Mouse (Mus musculus) left cerebral cortex, adult 2 months (tissue): ENCODE data around the gene Gas2l1. TPM values are rescaled to one million over a fixed set of nuclear protein-coding genes. Genes with fewer than 3 reads are reported as not detected.
"Not testable (repeated sequence)": the region's sequence is repeated elsewhere in the genome, so short reads cannot be mapped to it uniquely, and the experiment has no call there.

Source experiments
- DNase-seq, 2 experiments: peaks; one replicate each; pipeline ENCODE4 v3.0.0; 2021 to 2022; ENCODE audit warnings: low spot score in 2 of 2, mixed read lengths in 1 of 2; ENCODE audit errors: extremely low spot score in 1 of 2
- H3K27ac ChIP-seq: fragments of 200-600 bp; 2 replicates; pipeline ENCODE4 v1.8.1; 2022
- H3K4me3 ChIP-seq: fragments of 200-600 bp; 2 replicates; pipeline ENCODE4 v1.8.1; 2022
- CTCF ChIP-seq: fragments of 200-600 bp; IDR thresholded peaks from 2 replicates; pipeline ENCODE4 v1.8.1; 2022; ENCODE audit warnings: antibody characterized with exemption, mild to moderate bottlenecking, moderate library complexity
- intact Hi-C: fragments of 180-260 bp; cut with DNase I; formaldehyde crosslinking; loops from one replicate; pipeline ENCODE4 v1.15.1; 2025
- total RNA-seq, 2 experiments: library from RNA; stranded (reverse); gene quantifications; 2 replicates each; pipeline ENCODE4 v1.2.3; 2021

The Gas2l1 gene
- total RNA-seq, 2 experiments from 2014 or later = 92.1 to 95.3 TPM

DNA sequence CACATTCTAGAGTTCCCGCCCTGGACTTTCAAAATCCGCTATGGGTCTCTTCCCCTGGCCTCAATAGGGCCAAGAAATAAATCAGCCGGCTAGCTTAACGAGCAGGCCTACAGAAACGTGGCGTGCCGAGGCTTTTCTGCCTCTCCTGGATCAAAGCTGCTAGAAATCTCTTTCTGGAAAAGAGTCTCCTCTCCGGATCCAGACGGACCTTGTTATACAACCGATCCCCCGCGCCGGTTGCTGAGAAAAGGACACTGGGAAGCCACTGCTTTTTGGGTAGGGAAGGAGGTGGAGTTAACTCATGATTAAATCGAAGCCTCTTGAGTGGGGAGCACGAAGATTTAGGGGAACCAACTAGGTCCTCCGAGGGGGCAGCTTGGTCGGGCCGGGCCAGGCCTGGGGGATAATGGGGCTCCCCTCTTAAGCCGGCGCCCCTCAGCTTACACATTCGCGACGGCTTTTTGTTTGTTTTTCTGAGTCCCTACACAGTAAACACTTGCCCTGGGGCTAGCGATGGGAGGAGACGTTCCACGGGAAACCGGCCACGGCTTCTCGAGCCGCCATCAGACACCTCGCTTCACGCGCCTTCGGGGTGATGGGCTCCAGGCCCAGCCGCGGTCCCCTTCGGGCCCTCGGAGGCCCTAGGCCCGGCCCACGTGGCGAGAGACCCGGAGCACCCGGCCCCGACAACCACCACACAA lies 33.1 kb upstream of the Gas2l1 start:
- H3K4me3 ChIP-seq = peak overlapping the region; percentile 85
- TF ChIP-seq CTCF = no peak
- intact Hi-C loops = loop anchor here (5.0 kb wide), 1 partner anchor 664 kb away; the partner anchor contains the start of gene Urgcp
- H3K27ac ChIP-seq = peak overlapping the region; percentile 100
- DNase-seq = peak; percentile 58 to 61

- no peak for TF ChIP-seq CTCF
- no peak for DNase-seq
- H3K27ac ChIP-seq = no peak overlapping the region
- intact Hi-C loops = loop anchor here (5.0 kb wide), 1 partner anchor 666 kb away; the partner anchor contains the start of gene Urgcp
- no peak overlapping the region for H3K4me3 ChIP-seq
Measured at GRCm38 (mm10) chr11:5096480-5097020, 31.4 kb upstream of the Gas2l1 start.

DNA sequence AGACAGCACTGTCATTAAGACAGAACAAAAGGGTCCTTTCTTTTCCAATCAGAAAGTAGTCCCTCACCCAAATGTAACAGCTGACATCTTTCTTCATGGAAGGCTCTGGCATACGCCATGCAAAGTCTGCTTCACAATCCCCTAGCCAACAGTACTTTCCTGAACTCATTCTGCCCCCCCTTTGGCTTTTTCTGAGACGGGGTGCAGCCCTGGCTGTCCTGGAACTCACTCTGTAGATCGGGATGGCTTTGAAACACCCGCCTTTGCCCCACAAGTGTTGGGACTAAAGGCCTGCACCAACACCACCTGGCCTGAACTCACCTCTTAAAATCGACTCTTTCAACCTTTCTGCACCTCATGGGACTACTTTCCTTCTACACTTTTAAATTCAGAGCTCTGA lies 30.8 kb upstream of the Gas2l1 start:
- TF ChIP-seq CTCF = no peak
- H3K4me3 ChIP-seq = no peak overlapping the region
- intact Hi-C loops = loop anchor here (5.0 kb wide), 1 partner anchor 666 kb away; the partner anchor contains the start of gene Urgcp
- H3K27ac ChIP-seq = no peak overlapping the region
- DNase-seq = no peak

GRCm38 (mm10) chr11:5091706-5092105 lies 26.6 kb upstream of the Gas2l1 start:
- no peak for DNase-seq
- peak; percentile 32 for TF ChIP-seq CTCF
- H3K27ac ChIP-seq = no peak overlapping the region
- no peak overlapping the region for H3K4me3 ChIP-seq
- intact Hi-C loops = no loop called here

DNA sequence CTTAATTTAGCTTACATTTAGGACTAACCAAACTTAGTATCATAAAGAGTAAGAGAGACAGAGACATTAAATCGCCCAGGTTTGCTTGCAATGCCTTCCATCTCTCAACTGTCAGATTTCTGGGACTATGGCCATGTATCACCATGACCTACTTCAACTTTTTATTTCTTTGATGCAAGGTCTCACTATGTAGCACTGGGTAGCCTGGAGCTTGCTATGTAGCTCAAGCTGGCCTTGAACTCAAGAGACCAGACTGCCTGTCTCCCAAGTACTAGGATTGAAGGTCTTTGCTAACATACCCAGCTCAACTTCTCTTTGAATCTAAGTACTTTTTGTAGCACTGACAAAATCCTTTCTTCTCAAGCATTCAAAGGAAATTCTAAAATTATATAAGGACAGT lies 24.0 kb upstream of the Gas2l1 start:
- intact Hi-C loops = no loop called here
- Histone ChIP-seq H3K4me3 (no peak overlapping the region), H3K27ac (no peak overlapping the region)
- no peak for DNase-seq
- no peak for TF ChIP-seq CTCF

GRCm38 (mm10) chr11:5076843-5077242 lies 11.7 kb upstream of the Gas2l1 start:
- H3K4me3 ChIP-seq, DNase-seq, H3K27ac ChIP-seq, intact Hi-C loops: not testable (repeated sequence)

DNA sequence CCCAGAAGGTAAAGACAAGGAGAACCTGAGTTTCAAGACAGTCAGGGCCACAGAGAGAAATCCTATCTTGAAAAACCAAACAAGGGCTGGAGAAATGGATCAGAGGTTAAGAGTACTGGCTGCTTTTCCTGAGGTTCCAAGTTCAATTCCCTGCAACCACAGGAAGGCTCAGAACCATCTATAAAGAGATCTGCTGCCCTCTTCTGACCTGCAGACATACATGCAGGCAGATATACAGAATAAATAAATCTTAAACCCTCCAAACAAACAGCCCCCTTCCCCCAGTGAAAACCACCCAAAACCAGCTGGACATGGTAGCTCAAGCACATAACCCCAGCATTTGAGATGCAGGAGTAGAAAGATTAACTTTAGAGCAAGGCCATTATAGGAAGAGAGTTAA lies 10.6 kb upstream of the Gas2l1 start:
- DNase-seq = no peak
- Histone ChIP-seq H3K27ac (no peak overlapping the region), H3K4me3 (no peak overlapping the region)
- TF ChIP-seq CTCF = peak; percentile 26
- intact Hi-C loops = no loop called here

DNA sequence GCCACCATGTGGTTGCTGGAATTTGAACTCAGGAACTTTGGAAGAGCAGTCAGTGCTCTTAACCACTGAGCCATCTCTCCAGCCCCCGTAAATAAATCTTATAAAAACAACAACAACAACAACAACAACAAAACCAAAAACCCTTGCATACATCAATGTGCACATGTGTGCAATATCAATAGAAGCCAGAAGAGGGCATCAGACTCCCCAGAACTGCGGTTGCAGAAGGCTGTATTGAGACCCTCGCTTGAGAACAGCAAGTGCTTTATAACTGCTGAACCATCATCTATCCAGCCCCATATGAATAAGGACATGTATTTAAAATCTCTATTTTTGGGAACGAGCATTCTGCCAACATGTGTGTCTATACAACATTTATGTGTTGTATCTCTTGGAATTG lies 9.8 kb upstream of the Gas2l1 start:
- intact Hi-C loops = no loop called here
- TF ChIP-seq CTCF = peak; percentile 62
- DNase-seq = no peak
- H3K4me3 ChIP-seq = no peak overlapping the region
- no peak overlapping the region for H3K27ac ChIP-seq

DNA sequence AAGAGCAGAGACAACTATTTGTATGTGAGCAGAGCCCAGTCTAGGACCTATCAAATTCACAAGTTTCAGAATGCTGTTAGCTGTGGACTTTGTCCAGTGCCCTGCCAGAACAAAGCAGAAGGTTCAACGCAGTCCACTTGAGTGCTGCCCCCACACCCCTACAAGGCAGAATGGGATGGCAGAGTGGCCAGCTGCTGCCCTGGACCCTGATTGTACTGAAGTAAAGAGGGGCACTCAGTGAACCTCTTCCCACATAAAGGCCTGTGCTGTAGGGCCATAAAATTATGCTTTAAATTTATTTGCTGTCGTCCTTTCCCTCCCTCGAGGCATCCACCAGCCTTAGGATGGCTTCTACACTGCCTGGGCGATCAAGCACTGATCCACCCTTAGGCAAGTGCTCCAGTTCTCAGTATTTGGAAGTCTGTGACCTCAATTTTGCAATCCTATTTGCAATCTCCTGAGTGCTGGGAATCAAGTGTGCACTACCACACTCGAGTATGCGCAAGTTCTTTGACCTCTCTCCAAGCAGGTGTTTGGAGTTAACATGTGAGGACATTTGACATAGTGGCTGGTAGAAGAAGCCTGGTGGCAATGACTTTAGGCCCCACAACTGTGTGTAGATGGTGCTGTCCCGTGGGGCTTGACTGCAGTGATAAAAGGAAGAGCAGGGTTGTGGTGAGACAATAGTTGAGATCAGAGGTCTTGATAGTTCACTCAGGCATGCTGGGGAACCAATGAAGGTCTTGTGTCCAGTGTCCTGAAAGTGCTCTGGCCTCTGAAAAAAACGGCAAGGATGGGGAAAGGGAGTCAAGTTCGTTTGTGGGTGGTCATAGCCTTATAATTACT lies 3.2 kb upstream of the Gas2l1 start:
- TF ChIP-seq CTCF = no peak
- H3K4me3 ChIP-seq = no peak overlapping the region
- no peak overlapping the region for H3K27ac ChIP-seq
- intact Hi-C loops = no loop called here
- DNase-seq = no peak

GRCm38 (mm10) chr11:5067063-5067462 lies 1.9 kb upstream of the Gas2l1 start:
- H3K4me3 ChIP-seq = no peak overlapping the region
- no peak for TF ChIP-seq CTCF
- no peak for DNase-seq
- no peak overlapping the region for H3K27ac ChIP-seq
- intact Hi-C loops = no loop called here

GRCm38 (mm10) chr11:5064282-5065055 lies 658 bp downstream of the Gas2l1 start:
- Histone ChIP-seq H3K4me3 (peak overlapping the region; percentile 79), H3K27ac (peak overlapping the region; percentile 91)
- peak in 1 of 2 experiments; percentile 36 for DNase-seq
- no peak for TF ChIP-seq CTCF
- intact Hi-C loops = loop anchor here (1.0 to 2.0 kb wide), 2 partner anchors 49 to 78 kb away; partner anchors contain the start of gene Ap1b1
